Mouse (Mus musculus) gastrocnemius, adult 2 months (tissue): Measurements from ENCODE around the gene Irgc1. TPM values are rescaled to one million over a fixed set of nuclear protein-coding genes. Genes with fewer than 3 reads are reported as not detected.
A peak's percentile ranks its signal among the peaks of the same experiment; 100 is the strongest.

ENCODE experiments used
- DNase-seq: peaks from one replicate; pipeline ENCODE4 v3.0.0; 2022
- H3K27ac ChIP-seq: fragments of 200-600 bp; 2 replicates; pipeline ENCODE4 v1.8.1; 2022; ENCODE audit warnings: mild to moderate bottlenecking
- H3K4me3 ChIP-seq: fragments of 200-600 bp; 2 replicates; pipeline ENCODE4 v1.8.1; 2022; ENCODE audit warnings: mild to moderate bottlenecking, moderate library complexity
- CTCF ChIP-seq: fragments of 200-600 bp; IDR thresholded peaks from 2 replicates; pipeline ENCODE4 v1.8.1; 2022; ENCODE audit warnings: antibody characterized with exemption, mild to moderate bottlenecking, moderate library complexity
- intact Hi-C: fragments of 180-260 bp; cut with DNase I; formaldehyde crosslinking; loops from one replicate; pipeline ENCODE4 v1.15.1; 2025
- total RNA-seq, 2 experiments: library from RNA; stranded (reverse); gene quantifications; 2 replicates each; pipeline ENCODE4 v1.2.3; 2021

Gene Irgc1
- total RNA-seq, 2 experiments from 2014 or later: not detected

- H3K27ac ChIP-seq: no peak overlapping the region
- DNase-seq: no peak
- intact Hi-C loops: no loop called here
- no peak overlapping the region for H3K4me3 ChIP-seq
- no peak for TF ChIP-seq CTCF
Measured at GRCm38 (mm10) chr7:24442313-24442712, 9.8 kb downstream of the Irgc1 start.

GRCm38 (mm10) chr7:24441785-24442184, 10.3 kb downstream of the Irgc1 start:
- Histone ChIP-seq H3K4me3 (no peak overlapping the region), H3K27ac (no peak overlapping the region)
- peak; percentile 75 for DNase-seq
- TF ChIP-seq CTCF: peak; percentile 91
- intact Hi-C loops: no loop called here

GRCm38 (mm10) chr7:24439891-24440290, 12.2 kb downstream of the Irgc1 start:
- Histone ChIP-seq H3K27ac (no peak overlapping the region), H3K4me3 (no peak overlapping the region)
- DNase-seq: no peak
- intact Hi-C loops: no loop called here
- TF ChIP-seq CTCF: no peak

GRCm38 (mm10) chr7:24439191-24439590, 12.9 kb downstream of the Irgc1 start:
- Histone ChIP-seq H3K4me3 (no peak overlapping the region), H3K27ac (no peak overlapping the region)
- no peak for DNase-seq
- no peak for TF ChIP-seq CTCF
- intact Hi-C loops: no loop called here

GRCm38 (mm10) chr7:24437981-24438380, 14.1 kb downstream of the Irgc1 start:
- Histone ChIP-seq H3K4me3 (peak overlapping the region; percentile 32; the same call in 1 of the 2 replicates), H3K27ac (peak overlapping the region; percentile 83)
- intact Hi-C loops: no loop called here
- DNase-seq: peak; percentile 72
- no peak for TF ChIP-seq CTCF

- TF ChIP-seq CTCF: no peak
- no peak for DNase-seq
- no peak overlapping the region for H3K4me3 ChIP-seq
- no peak overlapping the region for H3K27ac ChIP-seq
- intact Hi-C loops: no loop called here
Measured at GRCm38 (mm10) chr7:24435305-24435704, 16.8 kb downstream of the Irgc1 start.

- intact Hi-C loops: no loop called here
- H3K27ac ChIP-seq: no peak overlapping the region
Measured at GRCm38 (mm10) chr7:24431713-24432112, 20.4 kb downstream of the Irgc1 start.

GRCm38 (mm10) chr7:24430551-24431345, 21.3 kb downstream of the Irgc1 start:
- no peak for TF ChIP-seq CTCF
- peak overlapping the region; percentile 87 for H3K27ac ChIP-seq
- intact Hi-C loops: no loop called here
- DNase-seq: no peak
- H3K4me3 ChIP-seq: no peak overlapping the region

More at GRCm38 (mm10) chr7:24431713-24432112, 20.4 kb downstream of the Irgc1 start:
- no peak overlapping the region for H3K4me3 ChIP-seq
- no peak for TF ChIP-seq CTCF
- no peak for DNase-seq

- TF ChIP-seq CTCF: no peak
- DNase-seq: peak; percentile 74
- peak overlapping the region; percentile 87 for H3K27ac ChIP-seq
- intact Hi-C loops: no loop called here
- peak overlapping the region; percentile 26; the same call in 1 of the 2 replicates for H3K4me3 ChIP-seq
Measured at GRCm38 (mm10) chr7:24429413-24430112, 22.5 kb downstream of the Irgc1 start.

- Histone ChIP-seq H3K27ac (peak overlapping the region; percentile 87), H3K4me3 (no peak overlapping the region)
- intact Hi-C loops: no loop called here
- TF ChIP-seq CTCF: no peak
- no peak for DNase-seq
Measured at GRCm38 (mm10) chr7:24428725-24429124, 23.4 kb downstream of the Irgc1 start.

GRCm38 (mm10) chr7:24427168-24427567, 24.9 kb downstream of the Irgc1 start:
- no peak for TF ChIP-seq CTCF
- Histone ChIP-seq H3K4me3 (no peak overlapping the region), H3K27ac (no peak overlapping the region)
- no peak for DNase-seq
- intact Hi-C loops: no loop called here

- H3K4me3 ChIP-seq: no peak overlapping the region
- no peak for DNase-seq
- no peak overlapping the region for H3K27ac ChIP-seq
- no peak for TF ChIP-seq CTCF
- intact Hi-C loops: no loop called here
Measured at GRCm38 (mm10) chr7:24425919-24426318, 26.2 kb downstream of the Irgc1 start.

- intact Hi-C loops: no loop called here
- Histone ChIP-seq H3K4me3 (no peak overlapping the region), H3K27ac (no peak overlapping the region)
- peak; percentile 58 for DNase-seq
- no peak for TF ChIP-seq CTCF
Measured at GRCm38 (mm10) chr7:24423956-24424732, 28.0 kb downstream of the Irgc1 start.
